Mouse (Mus musculus): ENCODE measurements around the gene 2810408A11Rik.

2810408A11Rik gene

DNA sequence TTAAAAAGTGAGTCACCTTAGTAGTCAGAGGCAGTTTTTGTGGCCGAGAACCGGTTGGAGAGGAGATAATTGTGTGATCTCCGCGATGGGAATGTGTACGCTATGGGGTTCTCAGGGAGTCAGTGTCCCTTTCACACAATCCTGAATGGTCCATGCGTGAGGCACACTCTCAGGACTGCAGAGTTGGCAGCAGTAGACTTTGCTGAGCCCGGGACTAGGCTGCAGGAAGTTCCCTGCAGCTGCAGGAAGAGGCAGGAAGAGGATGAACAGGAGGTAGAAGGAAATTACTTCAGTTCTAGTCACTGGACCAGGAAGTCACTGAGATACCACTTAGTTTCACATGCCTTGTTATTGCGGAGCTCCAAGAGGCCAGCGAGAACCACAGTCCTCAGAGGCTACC is 51.7 kb downstream of the 2810408A11Rik start:
- in situ Hi-C loops (cut with MboI, MseI), result no loop called here

GRCm38 (mm10) chr11:69848021-69848420 is 52.8 kb downstream of the 2810408A11Rik start:
- in situ Hi-C loops (cut with MboI, MseI), result no loop called here
